Mouse (Mus musculus) layer of hippocampus, adult 9-11 months (tissue): ENCODE data around the gene Ntf5.
A peak's percentile ranks its signal among the peaks of the same experiment; 100 is the strongest.

Experiments
- DNase-seq: peaks from one replicate; pipeline ENCODE4 v3.0.0; 2022

Gene Ntf5

GRCm38 (mm10) chr7:45405091-45406075, 8.1 kb upstream of the Ntf5 start, which contains the start of gene Kcna7:
TSS of gene Kcna7 (plus strand) at chr7:45405653.
- DNase-seq: peak; percentile 38

DNA sequence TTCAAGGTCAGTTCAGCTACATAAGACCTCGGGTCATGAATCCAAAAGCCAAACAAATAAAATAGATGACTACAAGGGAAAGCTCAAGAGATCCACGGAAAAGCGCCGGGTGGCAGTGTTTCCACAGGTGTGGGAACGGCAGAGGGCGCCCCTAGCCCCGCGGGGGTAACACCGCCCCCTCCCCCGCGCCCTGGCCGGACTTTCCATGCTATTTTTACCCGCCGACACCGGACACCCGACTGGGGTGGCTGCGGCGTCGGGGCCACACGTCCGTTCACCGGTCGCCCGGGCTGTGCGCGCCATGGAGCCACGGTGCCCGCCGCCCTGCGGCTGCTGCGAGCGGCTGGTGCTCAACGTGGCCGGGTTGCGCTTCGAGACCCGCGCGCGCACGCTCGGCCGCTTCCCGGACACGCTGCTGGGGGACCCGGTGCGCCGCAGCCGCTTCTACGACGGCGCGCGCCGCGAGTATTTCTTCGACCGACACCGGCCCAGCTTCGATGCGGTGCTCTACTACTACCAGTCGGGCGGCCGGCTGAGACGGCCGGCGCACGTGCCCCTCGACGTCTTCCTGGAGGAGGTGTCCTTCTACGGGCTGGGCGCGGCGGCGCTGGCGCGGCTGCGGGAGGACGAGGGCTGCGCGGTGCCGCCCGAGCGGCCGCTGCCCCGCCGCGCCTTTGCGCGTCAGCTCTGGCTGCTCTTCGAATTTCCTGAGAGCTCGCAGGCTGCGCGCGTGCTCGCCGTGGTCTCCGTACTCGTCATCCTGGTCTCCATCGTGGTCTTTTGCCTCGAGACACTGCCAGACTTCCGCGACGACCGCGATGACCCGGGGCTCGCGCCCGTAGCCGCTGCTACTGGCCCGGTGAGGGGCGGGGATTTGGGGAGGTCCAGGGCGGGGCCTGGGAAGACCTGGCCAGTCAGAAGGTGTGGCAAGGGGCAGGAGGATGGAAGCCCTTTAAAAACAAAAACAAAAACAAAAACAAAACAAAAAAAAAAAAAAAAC, 7.0 kb upstream of the Ntf5 start:
- DNase-seq: no peak

DNA sequence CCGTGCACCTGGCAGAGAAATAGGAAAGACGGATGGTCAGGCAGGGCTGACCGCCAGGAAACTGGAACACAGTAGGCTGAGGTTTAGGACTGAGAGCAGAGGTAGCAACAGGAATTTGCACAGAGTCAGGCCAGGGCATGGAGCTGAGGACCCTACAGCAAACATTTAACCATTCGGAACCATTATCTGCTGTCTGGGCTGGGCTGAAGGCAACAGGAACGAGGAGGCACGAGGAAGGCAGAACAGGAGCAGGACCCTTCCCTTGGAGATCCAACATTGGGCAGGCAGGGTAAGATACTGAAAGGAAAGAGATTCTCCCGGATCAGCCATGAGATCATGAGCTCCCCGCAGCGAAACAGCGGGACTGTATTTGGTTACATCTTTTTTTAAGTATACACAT, 5.7 kb upstream of the Ntf5 start:
- no peak for DNase-seq

DNA sequence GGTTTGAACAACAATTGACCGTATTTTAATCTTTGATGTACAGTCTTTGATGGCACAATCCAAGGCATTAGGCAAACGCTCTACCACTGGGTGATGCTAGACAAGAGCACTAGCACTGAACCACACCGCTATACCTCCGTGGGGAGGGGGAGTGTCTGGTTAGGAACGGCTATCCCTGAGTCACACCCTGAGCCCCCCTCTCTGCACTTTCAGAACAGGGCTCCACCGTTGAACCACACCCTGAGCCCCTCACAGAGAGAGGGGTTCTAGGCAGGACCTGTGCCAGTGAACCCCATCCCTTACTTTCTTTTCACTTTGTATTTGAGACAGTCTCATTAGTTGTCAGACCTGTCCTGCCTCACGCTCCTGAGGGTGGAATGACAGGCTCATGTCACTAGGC, 5.1 kb upstream of the Ntf5 start:
- no peak for DNase-seq

GRCm38 (mm10) chr7:45408949-45409348, 4.5 kb upstream of the Ntf5 start:
- no peak for DNase-seq

GRCm38 (mm10) chr7:45409497-45410163, 3.9 kb upstream of the Ntf5 start:
- no peak for DNase-seq

- no peak for DNase-seq
Measured at GRCm38 (mm10) chr7:45412421-45412820, 1.1 kb upstream of the Ntf5 start.

DNA sequence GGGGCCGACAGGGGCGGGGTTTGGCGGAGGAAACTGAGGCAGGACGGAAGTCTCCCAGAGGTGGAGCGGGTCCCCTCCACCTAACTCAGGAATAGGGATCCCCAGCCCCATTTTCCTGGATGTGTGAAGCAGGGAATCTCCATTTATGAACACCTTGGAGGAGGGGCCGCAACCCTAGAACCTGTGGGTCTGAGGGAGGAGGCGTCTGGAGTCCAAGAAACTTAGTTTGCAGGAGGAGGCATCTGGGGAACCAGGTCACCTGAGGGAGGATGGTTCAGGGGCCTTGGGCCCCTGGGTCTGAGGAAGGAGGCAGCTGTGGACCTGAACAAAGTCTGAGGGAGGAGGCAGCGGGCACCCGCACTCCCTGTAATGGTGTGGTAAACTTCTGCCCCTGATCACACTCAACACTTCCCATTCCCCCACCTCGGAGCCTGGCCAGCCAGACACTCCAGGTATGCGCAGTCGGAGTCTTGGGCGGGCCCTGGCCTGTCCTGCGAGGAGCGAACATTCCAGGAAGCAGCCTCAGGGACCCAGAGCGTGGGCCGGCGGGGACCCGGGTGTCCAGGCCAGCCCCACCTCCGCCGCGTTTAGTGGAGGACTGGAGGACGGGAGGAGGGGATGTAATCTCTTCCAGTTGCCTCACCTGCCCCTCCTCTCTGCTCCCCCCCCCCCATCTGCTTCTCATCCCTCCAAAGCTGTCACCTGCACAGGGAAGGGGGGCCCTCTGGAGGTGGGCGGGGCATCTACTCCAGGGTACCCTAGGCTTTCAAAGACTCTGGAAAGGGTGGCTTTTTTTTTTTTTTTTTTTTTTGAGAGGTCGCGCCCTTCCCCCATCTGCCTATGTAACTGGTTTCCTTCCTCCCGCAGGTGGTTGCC, 607 bp downstream of the Ntf5 start:
- no peak for DNase-seq

- no peak for DNase-seq
Measured at GRCm38 (mm10) chr7:45414740-45415224, 1.3 kb downstream of the Ntf5 start.

- DNase-seq: no peak
Measured at GRCm38 (mm10) chr7:45415636-45416035, 2.1 kb downstream of the Ntf5 start.

- DNase-seq: no peak
Measured at GRCm38 (mm10) chr7:45417962-45418492, 4.5 kb downstream of the Ntf5 start.

GRCm38 (mm10) chr7:45419859-45420614, 6.5 kb downstream of the Ntf5 start:
- no peak for DNase-seq

- no peak for DNase-seq
Measured at GRCm38 (mm10) chr7:45420615-45420919, 7.1 kb downstream of the Ntf5 start, which contains the start of gene Lhb. TSS of gene Lhb (plus strand) at chr7:45420820.

DNA sequence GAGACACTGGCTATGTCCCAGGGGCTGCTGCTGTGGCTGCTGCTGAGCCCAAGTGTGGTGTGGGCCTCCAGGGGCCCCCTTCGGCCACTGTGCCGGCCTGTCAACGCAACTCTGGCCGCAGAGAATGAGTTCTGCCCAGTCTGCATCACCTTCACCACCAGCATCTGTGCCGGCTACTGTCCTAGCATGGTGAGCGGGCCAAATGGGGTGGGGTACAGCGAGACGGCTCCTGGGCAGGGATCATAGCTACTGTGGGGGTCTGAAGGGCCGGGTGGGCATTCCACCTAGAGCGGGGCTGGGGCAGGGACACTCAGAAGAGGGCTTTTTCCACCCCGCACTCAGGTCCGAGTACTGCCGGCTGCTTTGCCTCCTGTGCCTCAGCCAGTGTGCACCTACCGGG, 7.7 kb downstream of the Ntf5 start:
- DNase-seq: no peak

- DNase-seq: no peak
Measured at GRCm38 (mm10) chr7:45426556-45426955, 13.1 kb downstream of the Ntf5 start.

GRCm38 (mm10) chr7:45433835-45434202, 20.3 kb downstream of the Ntf5 start:
- no peak for DNase-seq

DNA sequence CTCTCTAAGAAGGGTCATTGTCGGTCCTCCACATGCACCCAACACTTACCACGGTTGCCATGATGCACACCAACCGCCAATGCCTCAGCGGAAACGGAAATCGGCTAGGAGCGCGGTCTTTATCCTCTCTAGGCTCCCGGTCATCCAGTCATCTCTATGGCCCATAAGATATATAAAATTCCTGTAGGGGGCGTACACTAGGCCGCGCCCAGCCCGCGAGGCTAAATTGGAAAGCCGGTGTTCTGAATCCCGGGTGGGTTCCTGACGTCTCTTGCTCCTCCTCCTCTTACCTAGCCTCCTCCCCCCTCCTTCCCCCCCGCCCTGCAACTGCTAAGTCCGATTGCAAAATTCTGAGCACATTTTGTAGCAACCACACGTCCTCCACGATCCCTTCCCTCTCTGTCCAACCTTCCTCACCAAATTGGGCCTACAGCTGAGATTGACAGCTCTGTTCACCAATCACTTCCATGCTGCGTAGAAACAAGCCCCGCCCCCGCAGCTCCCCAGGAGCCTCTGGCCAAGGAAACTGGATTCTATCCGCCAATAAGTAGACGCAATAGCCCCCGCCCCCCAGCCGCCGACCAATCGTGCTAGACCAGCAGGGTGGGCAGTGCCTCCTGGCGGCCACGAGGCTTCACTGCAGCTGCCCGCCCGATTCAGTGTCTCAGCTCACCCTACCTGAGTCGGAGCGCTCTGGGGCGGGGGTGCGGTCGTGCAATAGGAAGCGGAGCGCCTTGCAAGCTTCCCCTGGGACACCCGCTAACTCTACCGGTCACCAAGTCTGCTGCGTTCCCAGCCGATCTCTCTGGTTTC, 20.9 kb downstream of the Ntf5 start, which contains the start of gene Gys1:
TSS of gene Gys1 (plus strand) at position 642 of the 813 bp plus-strand sequence.
- DNase-seq: peak; percentile 100

DNA sequence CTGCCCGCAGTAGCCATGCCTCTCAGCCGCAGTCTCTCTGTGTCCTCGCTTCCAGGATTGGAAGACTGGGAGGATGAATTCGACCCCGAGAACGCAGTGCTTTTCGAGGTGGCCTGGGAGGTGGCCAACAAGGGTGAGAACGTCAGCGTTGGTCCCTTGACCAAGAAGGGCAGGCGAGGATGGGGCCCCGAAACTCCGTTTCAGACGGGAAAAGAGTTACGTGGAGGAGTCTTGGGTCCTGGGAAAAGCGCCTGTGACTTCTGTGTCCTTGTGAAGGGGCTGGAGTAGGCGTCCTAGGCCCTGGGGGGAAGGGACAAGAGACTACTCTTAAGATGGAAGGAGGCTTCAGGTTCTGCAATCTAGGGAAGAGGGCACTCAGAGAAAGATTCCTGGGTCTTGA, 21.5 kb downstream of the Ntf5 start:
- DNase-seq: no peak

- no peak for DNase-seq
Measured at GRCm38 (mm10) chr7:45436444-45436843, 22.9 kb downstream of the Ntf5 start.

DNA sequence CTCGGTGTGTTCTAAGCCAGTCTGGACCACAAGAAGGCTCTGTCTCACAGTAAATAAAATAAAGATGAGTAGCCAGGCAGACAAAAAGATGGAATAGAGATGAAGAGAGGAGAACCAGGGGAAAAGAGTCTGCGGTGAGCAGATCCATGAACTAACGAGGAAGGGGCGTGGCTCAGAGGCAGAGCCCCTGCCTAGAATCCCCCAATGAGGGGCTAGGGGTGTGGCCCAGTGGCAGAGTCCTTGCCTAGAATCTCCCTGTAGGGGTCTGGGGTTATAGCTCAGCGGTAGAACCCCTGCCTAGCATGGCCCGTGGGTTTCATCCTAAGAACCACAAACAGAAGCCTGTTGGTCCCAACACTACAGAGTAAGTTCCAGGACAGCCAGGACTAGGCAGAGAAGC, 23.6 kb downstream of the Ntf5 start:
- DNase-seq: no peak
